Mouse (Mus musculus) monocyte, adult 5-6 weeks (primary cell): ENCODE data around the gene Zmynd8. TPM values are rescaled to one million over a fixed set of nuclear protein-coding genes. Genes with fewer than 3 reads are reported as not detected.

Experiments
- ATAC-seq: fragments of 153-309, 156-312 bp; replicated peaks from 2 replicates; pipeline ENCODE4 v1.8.0; 2017; ENCODE audit warnings: mild to moderate bottlenecking; ENCODE audit not compliant: low TSS enrichment, insufficient number of reproducible peaks, severe bottlenecking, poor library complexity, low FRiP score
- total RNA-seq: library from RNA; stranded (forward); fragments of 200-1000, 200-491, 200-594 nt; gene quantifications from 3 replicates; pipeline ENCODE4 v1.2.3, GENCODE M21; 2017

The Zmynd8 gene
- total RNA-seq, 1 experiment from 2014 or later, result 44.4 TPM

DNA sequence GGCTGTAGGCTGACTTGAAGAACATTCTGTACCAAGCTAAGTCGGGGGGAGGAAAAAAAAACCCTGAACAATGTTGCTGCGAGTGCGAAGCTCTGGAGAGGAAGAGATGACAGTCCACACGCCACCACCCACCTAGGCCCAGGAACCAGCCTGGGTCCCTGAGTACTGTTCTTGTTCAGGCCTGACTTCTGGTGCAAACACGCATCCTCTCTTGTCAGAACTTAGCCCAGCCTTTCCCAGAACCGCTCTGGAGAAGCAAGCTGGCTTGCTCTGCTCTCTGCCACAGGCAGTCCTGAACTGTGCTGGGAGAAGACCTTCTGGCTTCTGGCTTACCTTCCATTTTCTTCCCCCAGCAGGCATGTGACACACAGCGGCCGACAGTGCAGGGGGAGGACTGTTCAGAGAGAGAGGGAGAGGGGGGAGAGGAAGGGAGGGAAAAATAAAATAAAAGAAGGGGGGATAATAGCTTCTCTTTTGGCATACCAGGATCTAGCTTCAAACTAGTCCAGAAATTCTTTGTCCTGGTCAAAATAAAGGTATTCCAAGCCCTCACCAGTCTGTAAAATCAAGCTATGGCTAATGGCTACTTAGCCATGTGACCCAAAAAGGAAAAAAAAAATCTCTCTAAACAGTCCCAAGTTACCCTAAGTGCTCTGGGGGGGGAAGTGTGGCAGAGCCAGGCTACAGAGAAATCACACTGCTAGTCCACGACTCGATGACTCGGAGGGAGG is 14.8 kb downstream of the Zmynd8 start:
- no peak for ATAC-seq

DNA sequence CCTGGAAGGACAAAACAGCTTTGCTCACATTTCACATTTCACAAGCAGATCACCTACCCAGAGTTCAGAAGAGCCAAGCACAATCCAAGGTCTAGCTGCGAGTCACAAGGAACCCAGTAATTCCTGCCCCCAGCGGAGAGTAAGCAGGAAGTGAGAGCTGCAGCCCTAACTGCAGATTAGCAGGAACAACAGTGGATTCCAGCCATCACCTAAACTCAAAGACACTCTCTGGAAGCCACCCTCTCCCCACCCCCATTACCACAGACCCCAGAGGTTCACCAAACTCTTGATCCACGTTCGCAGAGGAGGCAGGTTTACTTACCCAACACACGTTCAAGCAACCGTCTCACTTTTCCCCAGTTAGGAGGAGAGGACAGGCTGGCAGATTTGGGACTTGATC is 15.8 kb downstream of the Zmynd8 start:
- no peak for ATAC-seq

GRCm38 (mm10) chr2:165881585-165882431 is 17.0 kb downstream of the Zmynd8 start:
- ATAC-seq, result no peak

GRCm38 (mm10) chr2:165881220-165881584 is 17.6 kb downstream of the Zmynd8 start:
- no peak for ATAC-seq

DNA sequence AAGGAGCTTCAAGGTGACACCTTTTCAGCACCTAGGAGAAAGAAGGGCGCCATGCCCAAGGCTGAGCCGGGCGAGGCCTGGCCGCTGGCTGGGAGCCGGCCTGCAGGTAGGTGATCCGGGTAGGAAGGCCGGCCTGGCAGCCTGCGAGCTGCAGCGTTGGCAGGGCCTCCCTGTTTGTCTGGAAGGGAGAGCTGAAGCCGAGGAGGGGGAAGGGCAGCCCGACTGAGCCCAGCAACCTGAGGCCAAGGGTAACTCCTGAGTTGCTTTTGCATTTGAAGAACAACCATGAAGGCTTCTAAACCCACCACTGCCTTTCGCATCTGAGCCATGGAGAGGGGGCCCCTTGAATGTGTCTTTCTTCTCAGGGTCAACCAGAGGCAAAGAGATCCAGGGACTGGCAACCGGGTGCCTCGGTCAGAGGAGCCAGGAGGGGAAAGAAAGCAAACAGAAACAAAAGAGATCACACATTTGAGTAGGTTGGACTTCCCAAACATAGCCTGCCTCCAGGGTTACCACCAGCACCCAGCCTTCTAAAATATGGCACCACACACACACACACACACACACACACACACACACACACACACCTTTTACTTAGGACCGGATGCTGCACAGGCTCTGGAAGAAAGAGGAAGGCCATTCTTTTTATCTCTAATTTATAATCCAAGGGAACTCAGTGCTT is 18.2 kb downstream of the Zmynd8 start:
- ATAC-seq, result no peak

GRCm38 (mm10) chr2:165879403-165880178 is 19.2 kb downstream of the Zmynd8 start:
- ATAC-seq, result no peak

DNA sequence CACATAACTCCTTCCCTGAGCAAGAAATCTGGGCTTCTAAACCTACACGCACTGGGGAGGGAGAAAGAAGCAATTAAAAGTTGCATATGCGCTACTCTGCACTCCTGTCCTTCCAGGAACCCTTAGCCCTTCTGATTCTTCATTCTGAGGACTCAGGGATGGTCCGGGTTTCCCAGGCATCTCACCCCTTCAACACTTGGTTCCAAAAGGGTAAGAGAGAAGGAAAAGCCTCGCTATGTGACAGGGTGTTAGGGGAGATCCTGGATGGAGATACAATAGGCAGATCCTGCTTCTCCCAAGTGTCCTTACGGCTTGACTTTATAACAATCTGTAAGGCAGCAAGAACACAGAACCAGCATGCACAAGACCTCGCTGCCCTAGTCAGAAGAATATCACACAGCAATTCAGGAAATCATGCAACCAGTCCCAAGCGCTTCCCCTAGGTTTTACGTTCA is 19.9 kb downstream of the Zmynd8 start:
- no peak for ATAC-seq

GRCm38 (mm10) chr2:165878021-165878585 is 20.7 kb downstream of the Zmynd8 start:
- no peak for ATAC-seq

GRCm38 (mm10) chr2:165877180-165877579 is 21.6 kb downstream of the Zmynd8 start:
- ATAC-seq, result no peak

- no peak for ATAC-seq
Measured at GRCm38 (mm10) chr2:165876201-165876918, 22.5 kb downstream of the Zmynd8 start.

GRCm38 (mm10) chr2:165875406-165875955 is 23.3 kb downstream of the Zmynd8 start:
- ATAC-seq, result no peak

- ATAC-seq, result peak; percentile 54; the same call in 1 of the 2 replicates
Measured at GRCm38 (mm10) chr2:165874461-165875339, 24.1 kb downstream of the Zmynd8 start.

- ATAC-seq, result no peak
Measured at GRCm38 (mm10) chr2:165873777-165874176, 25.0 kb downstream of the Zmynd8 start.

- no peak for ATAC-seq
Measured at GRCm38 (mm10) chr2:165873196-165873595, 25.6 kb downstream of the Zmynd8 start.

DNA sequence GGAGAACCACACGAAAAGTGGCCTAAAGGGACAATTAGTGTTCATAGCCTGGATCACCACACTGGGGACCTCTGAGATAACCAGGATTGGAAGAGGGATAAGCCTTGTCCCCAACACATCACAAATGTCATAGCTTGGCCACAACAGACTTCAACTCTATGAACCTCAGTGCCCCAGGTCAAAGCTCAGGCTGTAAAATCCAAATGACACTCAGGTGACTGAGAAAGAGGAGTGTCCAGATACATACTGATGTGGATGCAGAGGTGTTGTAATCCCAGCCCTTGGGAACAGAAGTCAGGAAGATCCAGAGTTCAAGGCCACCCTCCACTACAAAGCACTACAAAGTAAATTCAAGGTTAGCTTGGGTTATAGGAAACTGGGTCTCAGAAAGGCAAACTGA is 29.6 kb downstream of the Zmynd8 start:
- no peak for ATAC-seq

GRCm38 (mm10) chr2:165868522-165869175 is 30.2 kb downstream of the Zmynd8 start:
- ATAC-seq, result 0 out of 2 replicates have a peak, but pooled peaks have one; percentile 40
